Mouse (Mus musculus): ENCODE results near the gene Morn3. TPM values are rescaled to one million over a fixed set of nuclear protein-coding genes. Genes with fewer than 3 reads are reported as not detected.

The Morn3 gene
- polyA plus RNA-seq, 1 experiment: 0.23 TPM

DNA sequence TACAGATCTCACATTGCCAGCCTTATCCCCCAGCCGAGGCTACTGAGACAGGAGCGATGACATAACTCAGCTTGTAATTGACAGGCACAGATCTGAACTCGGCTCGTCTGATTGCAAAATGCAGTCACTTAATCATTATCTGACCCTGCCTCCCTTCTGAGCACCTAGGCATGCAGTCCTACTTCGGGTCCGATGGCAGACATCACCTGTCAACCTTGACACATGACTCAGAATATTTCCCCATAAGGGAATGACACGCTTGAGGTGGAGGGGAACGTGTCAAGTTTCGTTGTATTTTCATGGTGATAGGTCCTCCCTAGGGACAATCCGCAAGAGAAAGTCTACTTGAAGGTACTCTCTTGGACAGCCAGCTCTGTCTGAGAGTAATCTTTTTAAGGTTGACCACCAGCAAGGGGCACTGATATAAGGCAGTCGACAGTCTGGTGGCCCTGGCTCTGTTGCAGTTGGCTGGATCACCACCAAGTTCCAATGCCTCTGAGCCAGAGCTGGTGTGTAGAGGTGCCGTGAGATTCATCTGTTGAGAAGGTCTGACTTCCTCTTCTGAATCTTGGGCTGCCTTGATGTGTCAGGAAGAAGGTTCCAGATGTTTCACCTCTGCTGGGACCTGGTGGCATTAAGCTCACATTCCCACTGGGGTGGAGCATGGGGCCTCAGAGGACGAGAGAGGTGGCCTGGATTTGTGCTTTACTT is 36.7 kb upstream of the Morn3 start:
- Histone ChIP-seq H3K4me1 (ENCODE audit: control insufficient read depth, insufficient read depth, low read length) (peaks cover 26% of the 10 kb centered on the region), H3K4me3 (replicated peaks; ENCODE audit: insufficient read depth, low read depth, low read length) (no peak overlapping the region), H3K27ac (ENCODE audit: insufficient read depth, low read length) (no peak overlapping the region), H3K27me3 (ENCODE audit: control insufficient read depth, insufficient read depth, low read length) (no peaks in the 10 kb centered on the region)
- peak; percentile 59 to 61 for DNase-seq
- TF ChIP-seq CTCF (IDR thresholded peaks at IDR 0.05; ENCODE audit: borderline replicate concordance, insufficient read depth, low read depth, low read length) (no peak), POLR2A (IDR thresholded peaks at IDR 0.05; ENCODE audit: borderline replicate concordance, insufficient read depth, low read length) (no peak)
- WGBS: 23% methylated on average over 13 of the region's 13 CpGs

DNA sequence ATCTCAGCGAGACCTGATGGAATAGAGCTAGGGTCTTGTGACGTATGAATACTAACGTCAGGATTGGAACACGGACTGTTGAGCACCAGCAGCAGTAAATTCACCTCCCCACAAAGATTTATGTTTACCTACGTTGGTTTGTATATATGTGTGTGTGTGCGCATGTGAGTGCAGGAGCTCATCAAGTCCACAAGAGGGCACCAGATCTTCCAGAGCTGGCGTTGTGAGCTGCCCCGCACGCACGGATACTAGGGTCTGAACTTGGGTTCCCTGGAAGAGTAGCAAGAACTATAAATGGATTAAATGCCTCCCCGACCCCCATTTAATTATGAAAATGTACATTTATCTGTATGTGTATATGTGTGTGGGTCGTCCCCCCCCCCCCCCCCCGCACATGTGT is 33.7 kb upstream of the Morn3 start:
- DNase-seq: no peak
- WGBS: 96% methylated on average over 13 of the region's 13 CpGs
- Histone ChIP-seq H3K27me3 (ENCODE audit: control insufficient read depth, insufficient read depth, low read length) (no peaks in the 10 kb centered on the region), H3K4me1 (ENCODE audit: control insufficient read depth, insufficient read depth, low read length) (peaks cover 28% of the 10 kb centered on the region), H3K27ac (ENCODE audit: insufficient read depth, low read length) (no peak overlapping the region), H3K4me3 (replicated peaks; ENCODE audit: insufficient read depth, low read depth, low read length) (no peak overlapping the region)
- no peak for TF ChIP-seq CTCF (IDR thresholded peaks at IDR 0.05; ENCODE audit: borderline replicate concordance, insufficient read depth, low read depth, low read length)
- no peak for TF ChIP-seq POLR2A (IDR thresholded peaks at IDR 0.05; ENCODE audit: borderline replicate concordance, insufficient read depth, low read length)

DNA sequence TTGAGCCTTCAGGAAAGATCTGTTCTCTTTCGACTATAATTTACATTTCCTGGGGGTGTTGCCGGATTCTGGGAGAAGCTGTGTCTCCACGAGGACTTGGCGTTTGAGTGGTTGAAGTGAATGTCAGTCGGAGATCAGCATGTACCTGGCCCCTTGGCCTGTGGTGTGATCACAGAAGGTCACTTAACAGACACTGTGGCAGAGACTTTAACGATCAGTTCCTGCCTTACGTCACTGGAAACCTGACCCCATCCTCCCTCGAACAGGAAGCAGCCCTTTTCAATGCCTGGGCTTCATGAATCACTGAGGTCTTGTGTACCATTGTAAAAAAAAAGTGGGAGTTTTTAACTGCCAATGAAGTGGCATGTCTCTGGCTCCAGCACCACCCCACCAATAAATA is 33.2 kb upstream of the Morn3 start:
- TF ChIP-seq CTCF (IDR thresholded peaks at IDR 0.05; ENCODE audit: borderline replicate concordance, insufficient read depth, low read depth, low read length) (no peak), POLR2A (IDR thresholded peaks at IDR 0.05; ENCODE audit: borderline replicate concordance, insufficient read depth, low read length) (no peak)
- 88% methylated on average over 8 of the region's 8 CpGs for WGBS
- peaks cover 29% of the 10 kb centered on the region for H3K4me1 ChIP-seq (ENCODE audit: control insufficient read depth, insufficient read depth, low read length)
- no peak overlapping the region for H3K4me3 ChIP-seq (replicated peaks; ENCODE audit: insufficient read depth, low read depth, low read length)
- no peaks in the 10 kb centered on the region for H3K27me3 ChIP-seq (ENCODE audit: control insufficient read depth, insufficient read depth, low read length)
- H3K27ac ChIP-seq (ENCODE audit: insufficient read depth, low read length): no peak overlapping the region
- no peak for DNase-seq

DNA sequence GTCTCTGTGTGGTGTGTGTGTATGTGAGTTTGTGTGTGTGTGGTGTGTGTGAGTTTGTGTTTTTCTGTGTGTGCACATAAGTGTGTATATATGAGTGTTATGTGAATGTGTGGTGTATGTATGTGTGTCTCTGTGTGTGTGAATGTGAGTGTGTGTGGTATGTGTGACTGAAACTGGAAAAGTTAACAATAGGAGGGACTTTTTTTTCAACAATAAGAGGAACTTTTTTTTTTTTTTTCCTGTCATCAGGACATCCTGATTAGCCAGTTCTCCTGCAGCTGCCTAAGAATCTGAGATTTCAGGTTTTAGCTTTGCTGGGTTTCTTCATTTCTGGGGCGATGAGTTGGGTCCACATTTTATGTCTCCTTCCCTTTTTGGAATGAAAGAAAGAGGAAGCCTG is 32.8 kb upstream of the Morn3 start:
- no peak overlapping the region for H3K4me3 ChIP-seq (replicated peaks; ENCODE audit: insufficient read depth, low read depth, low read length)
- no peak overlapping the region for H3K27ac ChIP-seq (ENCODE audit: insufficient read depth, low read length)
- WGBS: 94% methylated on average over 1 of the region's 1 CpGs
- TF ChIP-seq POLR2A (IDR thresholded peaks at IDR 0.05; ENCODE audit: borderline replicate concordance, insufficient read depth, low read length) (no peak), CTCF (IDR thresholded peaks at IDR 0.05; ENCODE audit: borderline replicate concordance, insufficient read depth, low read depth, low read length) (no peak)
- H3K27me3 ChIP-seq (ENCODE audit: control insufficient read depth, insufficient read depth, low read length): no peaks in the 10 kb centered on the region
- H3K4me1 ChIP-seq (ENCODE audit: control insufficient read depth, insufficient read depth, low read length): peaks cover 26% of the 10 kb centered on the region
- no peak for DNase-seq

DNA sequence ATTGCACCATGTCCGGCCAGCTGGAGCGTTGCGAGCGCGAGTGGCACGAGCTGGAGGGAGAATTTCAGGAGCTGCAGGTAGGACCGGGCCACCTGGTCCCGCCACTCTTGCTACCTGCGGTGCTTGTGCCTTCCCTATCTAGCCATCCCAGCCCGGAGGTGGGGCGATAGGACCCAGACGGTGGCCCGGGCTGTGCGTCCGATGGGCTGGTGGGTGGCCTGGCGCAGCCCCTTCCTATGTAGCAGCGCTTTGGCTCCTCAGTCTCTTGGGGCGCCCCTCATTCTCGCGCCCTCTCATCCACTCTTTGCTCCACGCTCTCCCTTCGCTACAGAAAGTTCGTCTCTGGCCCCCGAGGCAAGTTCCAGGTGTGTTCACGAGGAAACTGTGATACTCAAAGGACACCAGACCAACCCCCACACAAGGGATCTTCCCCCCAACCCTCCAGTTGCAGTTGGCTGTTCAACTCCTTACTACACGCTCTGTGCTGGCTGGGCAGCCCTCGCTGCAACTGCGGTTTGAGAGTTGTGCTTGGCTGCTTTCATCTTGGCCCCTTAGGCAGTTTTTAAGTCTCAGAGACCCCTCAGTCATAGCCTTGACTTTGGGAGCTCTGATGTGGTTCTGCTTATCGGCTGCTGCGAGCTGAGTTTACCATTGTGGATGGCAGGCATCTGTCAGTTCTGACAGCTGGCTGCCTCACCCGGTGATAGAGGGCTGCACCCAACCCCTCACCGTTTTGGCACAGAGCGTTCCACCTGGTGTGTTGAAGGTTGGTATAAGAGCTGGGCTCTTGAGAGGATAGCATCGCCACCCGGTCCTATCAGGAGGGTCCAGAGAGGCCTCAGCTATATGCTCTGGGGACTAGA is 29.8 kb upstream of the Morn3 start:
- peak overlapping the region; percentile 92 for H3K27ac ChIP-seq (ENCODE audit: insufficient read depth, low read length)
- peaks cover 10% of the 10 kb centered on the region; the same call in 1 of the 2 replicates for H3K4me1 ChIP-seq (ENCODE audit: control insufficient read depth, insufficient read depth, low read length)
- 1% methylated on average over 35 of the region's 35 CpGs for WGBS
- DNase-seq: peak; percentile 26 to 49
- no peak for TF ChIP-seq CTCF (IDR thresholded peaks at IDR 0.05; ENCODE audit: borderline replicate concordance, insufficient read depth, low read depth, low read length)
- no peak for TF ChIP-seq POLR2A (IDR thresholded peaks at IDR 0.05; ENCODE audit: borderline replicate concordance, insufficient read depth, low read length)
- no peaks in the 10 kb centered on the region for H3K27me3 ChIP-seq (ENCODE audit: control insufficient read depth, insufficient read depth, low read length)
- peak overlapping the region; percentile 87 for H3K4me3 ChIP-seq (replicated peaks; ENCODE audit: insufficient read depth, low read depth, low read length)

DNA sequence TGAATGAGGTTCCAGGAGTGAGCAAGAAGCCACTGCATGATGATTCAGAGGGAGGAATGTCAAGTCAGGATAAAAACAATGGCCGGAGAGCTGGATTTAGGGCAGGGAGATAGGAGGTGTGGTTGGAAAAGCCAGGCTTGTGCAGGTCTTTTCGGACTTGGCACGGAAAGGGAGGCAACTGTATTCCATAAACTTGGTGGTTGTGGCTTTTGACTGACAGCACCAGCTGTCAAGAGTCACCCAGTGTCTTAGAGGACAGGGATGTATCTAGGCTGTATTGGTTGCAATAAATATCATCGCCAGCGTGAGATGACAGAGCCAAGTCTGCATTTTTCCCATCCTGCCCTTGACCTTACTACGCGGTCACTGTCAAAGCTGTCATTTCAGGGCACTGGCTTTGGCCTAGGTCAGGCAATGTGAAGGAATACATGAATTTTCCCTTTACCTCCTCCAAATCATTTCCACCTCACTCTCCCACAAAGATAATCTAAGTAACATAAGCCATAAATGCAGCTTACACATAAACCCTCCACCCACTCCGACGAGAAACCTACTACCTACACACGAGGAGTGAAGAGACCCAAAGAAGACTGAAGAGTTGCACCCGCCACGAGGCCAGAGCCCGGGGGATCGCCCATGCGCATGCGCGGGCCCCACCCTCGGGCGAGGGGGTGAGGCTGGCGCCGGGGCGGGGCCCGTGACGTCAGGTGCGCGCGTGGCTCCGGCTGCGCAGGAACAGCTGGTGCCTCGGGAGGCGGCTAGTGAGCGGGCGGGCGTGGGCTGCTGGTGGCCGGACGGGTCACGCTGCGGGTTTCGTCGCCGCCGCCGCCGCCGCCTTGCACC is 29.0 kb upstream of the Morn3 start:
- WGBS: 3% methylated on average over 45 of the region's 45 CpGs

DNA sequence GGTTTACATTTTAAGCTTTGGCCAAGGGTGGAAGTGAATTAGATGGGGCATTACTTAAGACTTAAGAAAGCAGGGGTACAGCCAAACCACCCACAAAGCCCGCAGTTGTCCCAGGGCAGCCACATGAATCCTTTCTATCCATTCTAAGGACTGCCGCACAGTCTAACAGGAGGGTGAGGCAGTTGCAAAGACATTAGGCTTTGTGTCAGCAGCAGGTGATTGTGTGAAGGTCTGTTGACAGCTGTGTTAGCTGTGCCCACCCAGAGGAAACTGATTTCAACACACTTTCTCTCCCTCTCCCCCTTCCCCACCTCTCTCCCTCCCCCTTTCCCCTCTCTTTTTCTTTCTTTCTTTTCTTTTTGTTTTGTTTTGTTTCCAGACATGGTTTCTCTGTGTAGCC is 21.9 kb upstream of the Morn3 start:
- no peak overlapping the region for H3K27ac ChIP-seq (ENCODE audit: insufficient read depth, low read length)
- no peaks in the 10 kb centered on the region for H3K4me1 ChIP-seq (ENCODE audit: control insufficient read depth, insufficient read depth, low read length)
- DNase-seq: no peak
- WGBS: 95% methylated on average over 2 of the region's 2 CpGs
- TF ChIP-seq POLR2A (IDR thresholded peaks at IDR 0.05; ENCODE audit: borderline replicate concordance, insufficient read depth, low read length) (no peak), CTCF (IDR thresholded peaks at IDR 0.05; ENCODE audit: borderline replicate concordance, insufficient read depth, low read depth, low read length) (no peak)
- H3K27me3 ChIP-seq (ENCODE audit: control insufficient read depth, insufficient read depth, low read length): no peaks in the 10 kb centered on the region
- H3K4me3 ChIP-seq (replicated peaks; ENCODE audit: insufficient read depth, low read depth, low read length): no peak overlapping the region

More for the DNA sequence above, 29.0 kb upstream of the Morn3 start:
- Histone ChIP-seq H3K27me3 (ENCODE audit: control insufficient read depth, insufficient read depth, low read length) (no peaks in the 10 kb centered on the region), H3K4me3 (replicated peaks; ENCODE audit: insufficient read depth, low read depth, low read length) (peak overlapping the region; percentile 87), H3K4me1 (ENCODE audit: control insufficient read depth, insufficient read depth, low read length) (peaks cover 10% of the 10 kb centered on the region; the same call in 1 of the 2 replicates), H3K27ac (ENCODE audit: insufficient read depth, low read length) (peak overlapping the region; percentile 92)
- DNase-seq: peak; percentile 96
- TF ChIP-seq CTCF (IDR thresholded peaks at IDR 0.05; ENCODE audit: borderline replicate concordance, insufficient read depth, low read depth, low read length) (no peak), POLR2A (IDR thresholded peaks at IDR 0.05; ENCODE audit: borderline replicate concordance, insufficient read depth, low read length) (peak; percentile 90)

Data from cerebellum, adult 2 months (tissue).